Mouse (Mus musculus) stomach, embryonic 16.5 days (tissue): ENCODE data around the gene Nfatc2ip. TPM values are rescaled to one million over a fixed set of nuclear protein-coding genes. Genes with fewer than 3 reads are reported as not detected.

Experiments
- ATAC-seq: fragments of 200-750 bp; cut with Nextera tagmentation; 2 replicates; pipeline ENCODE4 v1.8.0; 2017; ENCODE audit warnings: moderate number of reproducible peaks, moderate TSS enrichment; ENCODE audit not compliant: insufficient read depth, low FRiP score
- H3K27ac ChIP-seq: fragments of 300-500 bp; sonication (generic); 2 replicates; pipeline ENCODE4 v1.5.1; 2014; ENCODE audit warnings: low read length
- H3K27me3 ChIP-seq: fragments of 300-500 bp; sonication (generic); 2 replicates; pipeline ENCODE4 v1.6.1; 2014; ENCODE audit warnings: low read length, control low read depth, mixed read lengths; ENCODE audit not compliant: control insufficient read depth, insufficient read depth
- H3K36me3 ChIP-seq: fragments of 300-500 bp; sonication (generic); 2 replicates; pipeline ENCODE4 v1.6.1; 2014; ENCODE audit warnings: low read length; ENCODE audit not compliant: control insufficient read depth, insufficient read depth
- H3K4me1 ChIP-seq: fragments of 300-500 bp; sonication (generic); 2 replicates; pipeline ENCODE4 v1.6.1; 2014; ENCODE audit warnings: low read length, control low read depth, mixed read lengths; ENCODE audit not compliant: control insufficient read depth, insufficient read depth
- H3K4me2 ChIP-seq: fragments of 300-500 bp; sonication (generic); 2 replicates; pipeline ENCODE4 v1.6.1; 2014; ENCODE audit warnings: low read depth, low read length, mixed read lengths
- H3K4me3 ChIP-seq: fragments of 300-500 bp; sonication (generic); replicated peaks from 2 replicates; pipeline ENCODE4 v1.5.1; 2014; ENCODE audit warnings: mild to moderate bottlenecking, low read length
- H3K9ac ChIP-seq: fragments of 300-500 bp; sonication (generic); 2 replicates; pipeline ENCODE4 v1.6.1; 2014; ENCODE audit warnings: low read length
- H3K9me3 ChIP-seq: fragments of 300-500 bp; sonication (generic); replicated peaks from 2 replicates; pipeline ENCODE4 v1.6.1; 2016; ENCODE audit warnings: low read length, control low read depth; ENCODE audit not compliant: control insufficient read depth
- WGBS: fragments of 180-500 bp; shearing (Covaris S2); extraction: QIAGEN DNeasy Blood & Tissue Kit; methylation state at CpG from one replicate; pipeline ENCODE4 v1.1.7; 2014; 5-methylcytosine and 5-hydroxymethylcytosine counted together
- polyA plus RNA-seq: library from polyadenylated mRNA; unstranded; fragments of >200 nt; fragmentation: Nextera tagmentation; extraction: Ambion mirVana; gene quantifications from 2 replicates; pipeline ENCODE4 v1.2.1, GENCODE M21; 2015

Nfatc2ip gene
- polyA plus RNA-seq, 1 experiment from 2014 or later: 1.4 TPM

DNA sequence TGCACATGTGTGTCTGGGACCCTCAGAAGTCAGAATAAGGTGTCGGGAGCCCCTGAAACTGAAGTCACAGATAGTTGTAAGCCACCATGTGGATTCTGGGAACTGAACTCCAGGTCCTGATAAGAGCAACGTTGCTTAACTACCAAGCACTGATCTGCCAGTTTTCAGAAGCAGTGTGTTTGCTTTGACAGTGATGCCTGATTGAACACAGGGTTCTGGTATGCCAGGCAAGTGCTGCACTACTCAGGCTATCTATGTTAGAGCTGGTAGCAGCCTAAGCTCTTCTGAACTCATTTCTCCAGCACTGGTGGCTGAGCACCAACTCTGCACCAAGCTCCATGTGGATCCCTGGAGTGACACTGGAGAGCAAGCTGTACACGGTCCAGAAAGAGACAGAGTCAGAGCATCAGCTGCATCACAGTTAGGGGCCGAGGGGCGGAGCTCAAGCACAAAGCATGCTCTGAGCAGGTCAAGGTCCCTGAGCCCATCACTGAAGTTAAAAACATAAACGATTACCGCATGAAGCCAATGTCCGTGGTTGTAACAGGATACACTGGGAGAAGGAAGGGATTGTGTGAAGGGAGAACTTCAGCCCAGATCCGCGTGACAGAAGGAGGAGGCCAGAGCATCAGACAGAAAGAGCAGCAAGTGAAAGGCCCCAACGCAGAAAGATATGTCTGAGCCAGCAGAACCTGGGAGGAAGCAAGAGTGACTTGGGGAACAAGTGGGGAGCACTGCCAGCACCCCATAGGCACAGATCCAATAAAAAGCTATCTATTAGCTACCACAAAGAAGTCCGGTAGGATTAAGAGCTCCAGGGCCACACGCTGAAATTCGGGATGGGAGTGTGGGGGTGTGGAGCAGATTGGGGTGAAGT lies 41.6 kb downstream of the Nfatc2ip start:
- no peak overlapping the region for H3K9ac ChIP-seq
- H3K9me3 ChIP-seq: no peaks in the 10 kb centered on the region
- no peaks in the 10 kb centered on the region for H3K36me3 ChIP-seq
- no peaks in the 10 kb centered on the region for H3K27me3 ChIP-seq
- no peak overlapping the region for H3K27ac ChIP-seq
- no peak overlapping the region for H3K4me3 ChIP-seq
- H3K4me2 ChIP-seq: no peak overlapping the region
- WGBS: 41% methylated on average over 14 of the region's 14 CpGs
- no peak for ATAC-seq
- no peaks in the 10 kb centered on the region; the same call in 1 of the 2 replicates for H3K4me1 ChIP-seq

GRCm38 (mm10) chr7:126353994-126354365 lies 42.6 kb downstream of the Nfatc2ip start:
- H3K9me3 ChIP-seq: no peaks in the 10 kb centered on the region
- no peak for ATAC-seq
- H3K27me3 ChIP-seq: no peaks in the 10 kb centered on the region
- no peak overlapping the region for H3K9ac ChIP-seq
- no peak overlapping the region for H3K27ac ChIP-seq
- H3K4me3 ChIP-seq: no peak overlapping the region
- WGBS: 81% methylated on average over 3 of the region's 3 CpGs
- no peaks in the 10 kb centered on the region; the same call in 1 of the 2 replicates for H3K4me1 ChIP-seq
- no peak overlapping the region for H3K4me2 ChIP-seq
- H3K36me3 ChIP-seq: no peaks in the 10 kb centered on the region

DNA sequence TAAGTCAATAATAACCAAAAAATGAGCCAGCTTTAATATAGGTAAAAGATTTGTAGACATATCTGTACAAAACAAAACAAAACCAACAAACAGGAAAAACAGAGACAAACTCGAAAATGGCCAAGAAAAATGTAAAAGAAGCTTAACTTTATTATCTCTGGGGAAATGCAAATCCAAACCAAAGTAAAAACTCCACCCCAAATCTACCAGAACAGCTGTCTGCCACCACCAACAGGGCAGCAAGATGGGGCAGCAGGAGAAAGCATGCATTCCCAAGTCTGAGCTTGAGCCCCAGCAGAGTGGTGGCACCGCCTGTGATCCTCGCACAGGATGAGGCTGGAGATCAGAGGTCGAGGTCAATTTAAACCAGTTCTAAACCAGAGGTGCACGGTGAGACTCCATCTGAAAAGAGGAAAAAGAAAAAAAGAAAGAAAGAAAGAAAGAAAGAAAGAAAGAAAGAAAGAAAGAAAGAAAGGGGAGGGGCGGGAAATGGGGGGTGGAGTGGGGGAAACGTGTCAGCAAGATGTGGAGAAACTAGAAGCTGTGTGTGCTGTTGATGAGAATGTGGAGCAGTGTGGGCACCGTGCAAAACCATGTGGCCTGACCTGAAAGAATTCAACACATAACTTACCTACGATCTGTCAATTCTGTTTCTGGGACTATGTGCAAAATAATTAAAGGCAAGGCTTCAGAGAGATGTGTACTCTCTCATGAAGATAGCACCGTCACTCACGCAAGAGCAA lies 43.1 kb downstream of the Nfatc2ip start:
- H3K27me3 ChIP-seq: no peaks in the 10 kb centered on the region
- no peak overlapping the region for H3K4me2 ChIP-seq
- 62% methylated on average over 11 of the region's 11 CpGs for WGBS
- H3K4me3 ChIP-seq: no peak overlapping the region
- H3K9ac ChIP-seq: no peak overlapping the region
- no peaks in the 10 kb centered on the region for H3K36me3 ChIP-seq
- no peaks in the 10 kb centered on the region for H3K9me3 ChIP-seq
- ATAC-seq: no peak
- H3K27ac ChIP-seq: no peak overlapping the region
- no peaks in the 10 kb centered on the region; the same call in 1 of the 2 replicates for H3K4me1 ChIP-seq

- Histone ChIP-seq H3K4me2 (no peak overlapping the region), H3K9me3 (no peaks in the 10 kb centered on the region), H3K4me3 (no peak overlapping the region), H3K27me3 (no peaks in the 10 kb centered on the region), H3K27ac (no peak overlapping the region), H3K9ac (no peak overlapping the region), H3K4me1 (no peaks in the 10 kb centered on the region), H3K36me3 (no peaks in the 10 kb centered on the region)
- WGBS: 57% methylated on average over 10 of the region's 10 CpGs
- ATAC-seq: no peak
Observed at GRCm38 (mm10) chr7:126351419-126351951, 45.1 kb downstream of the Nfatc2ip start.

- Histone ChIP-seq H3K9ac (no peak overlapping the region), H3K4me3 (no peak overlapping the region), H3K27ac (no peak overlapping the region), H3K36me3 (no peaks in the 10 kb centered on the region), H3K27me3 (no peaks in the 10 kb centered on the region), H3K4me1 (no peaks in the 10 kb centered on the region), H3K4me2 (peak overlapping the region; percentile 34), H3K9me3 (no peaks in the 10 kb centered on the region)
- 63% methylated on average over 20 of the region's 20 CpGs for WGBS
- no peak for ATAC-seq
Observed at GRCm38 (mm10) chr7:126350748-126351418, 45.7 kb downstream of the Nfatc2ip start.

GRCm38 (mm10) chr7:126348293-126348692 lies 48.2 kb downstream of the Nfatc2ip start:
- no peak for ATAC-seq
- H3K4me3 ChIP-seq: no peak overlapping the region
- H3K9ac ChIP-seq: no peak overlapping the region
- H3K36me3 ChIP-seq: no peaks in the 10 kb centered on the region
- no peaks in the 10 kb centered on the region for H3K9me3 ChIP-seq
- no peak overlapping the region for H3K27ac ChIP-seq
- WGBS: 52% methylated on average over 8 of the region's 8 CpGs
- H3K27me3 ChIP-seq: no peaks in the 10 kb centered on the region
- H3K4me1 ChIP-seq: no peaks in the 10 kb centered on the region; the same call in 1 of the 2 replicates
- H3K4me2 ChIP-seq: no peak overlapping the region

- H3K9me3 ChIP-seq: no peaks in the 10 kb centered on the region
- no peak overlapping the region for H3K27ac ChIP-seq
- WGBS: 56% methylated on average over 1 of the region's 1 CpGs
- H3K4me3 ChIP-seq: no peak overlapping the region
- no peaks in the 10 kb centered on the region; the same call in 1 of the 2 replicates for H3K4me1 ChIP-seq
- H3K9ac ChIP-seq: no peak overlapping the region
- H3K4me2 ChIP-seq: no peak overlapping the region
- ATAC-seq: no peak
- H3K36me3 ChIP-seq: no peaks in the 10 kb centered on the region
- no peaks in the 10 kb centered on the region for H3K27me3 ChIP-seq
Observed at GRCm38 (mm10) chr7:126347098-126347497, 49.4 kb downstream of the Nfatc2ip start.

DNA sequence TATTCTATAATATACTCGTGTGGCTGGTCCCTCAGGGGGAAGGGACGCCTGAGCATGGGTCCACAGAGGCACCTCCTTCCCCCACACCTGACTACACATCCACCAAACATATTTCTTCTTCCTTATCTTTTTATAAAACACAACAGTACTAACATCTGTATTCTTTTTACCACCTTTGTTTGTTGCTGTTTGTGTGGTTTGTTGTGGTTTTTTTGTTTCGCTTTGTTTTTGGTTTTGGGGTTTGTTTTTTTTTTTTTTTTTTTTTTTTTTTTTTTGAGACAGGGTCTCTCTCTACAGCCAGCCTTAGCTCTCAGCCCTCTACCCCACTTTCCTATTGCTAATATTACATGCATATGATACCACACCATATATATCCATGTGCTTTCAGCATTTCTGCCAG lies 50.6 kb downstream of the Nfatc2ip start:
- Histone ChIP-seq H3K9ac (no peak overlapping the region), H3K36me3 (no peaks in the 10 kb centered on the region), H3K27ac (no peak overlapping the region), H3K27me3 (no peaks in the 10 kb centered on the region), H3K4me3 (no peak overlapping the region), H3K9me3 (no peaks in the 10 kb centered on the region), H3K4me2 (no peak overlapping the region), H3K4me1 (no peaks in the 10 kb centered on the region; the same call in 1 of the 2 replicates)
- no peak for ATAC-seq
- WGBS: 50% methylated on average over 3 of the region's 3 CpGs
